Mouse (Mus musculus): ENCODE measurements around the gene Fmnl2.

Gene Fmnl2

DNA sequence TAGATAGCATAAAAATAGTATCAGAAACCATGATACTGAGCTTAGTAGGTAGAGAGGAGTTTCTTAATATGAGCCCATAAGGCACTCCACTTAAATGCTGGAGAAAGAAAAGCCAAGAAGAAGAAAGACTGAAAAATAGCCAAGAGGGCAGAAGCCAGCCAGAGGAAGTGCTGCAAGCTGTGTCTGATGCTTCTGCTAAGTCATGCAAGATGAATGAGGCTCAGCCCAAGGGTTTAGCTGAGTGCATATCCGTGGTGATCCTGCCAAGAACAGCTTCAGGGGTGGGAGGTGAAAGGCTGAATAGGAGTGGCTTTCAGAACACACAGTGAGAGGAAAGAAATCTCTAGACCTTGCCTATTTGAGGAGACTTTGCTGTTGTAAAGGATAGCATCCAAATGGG lies 212.9 kb downstream of the Fmnl2 start:
- ChIA-PET POLR2A (interaction anchor here in 2 of 4 experiments (0.6 to 0.9 kb wide), 4 partner anchors 19 to 1271 kb away, joined by 3 to 6 read pairs (median 4); no protein-coding TSS in a partner anchor), CTCF (interaction anchor here in 1 of 4 experiments (0.5 to 0.6 kb wide), 3 partner anchors 126 to 309 kb away, joined by 3 read pairs; no protein-coding TSS in a partner anchor)

DNA sequence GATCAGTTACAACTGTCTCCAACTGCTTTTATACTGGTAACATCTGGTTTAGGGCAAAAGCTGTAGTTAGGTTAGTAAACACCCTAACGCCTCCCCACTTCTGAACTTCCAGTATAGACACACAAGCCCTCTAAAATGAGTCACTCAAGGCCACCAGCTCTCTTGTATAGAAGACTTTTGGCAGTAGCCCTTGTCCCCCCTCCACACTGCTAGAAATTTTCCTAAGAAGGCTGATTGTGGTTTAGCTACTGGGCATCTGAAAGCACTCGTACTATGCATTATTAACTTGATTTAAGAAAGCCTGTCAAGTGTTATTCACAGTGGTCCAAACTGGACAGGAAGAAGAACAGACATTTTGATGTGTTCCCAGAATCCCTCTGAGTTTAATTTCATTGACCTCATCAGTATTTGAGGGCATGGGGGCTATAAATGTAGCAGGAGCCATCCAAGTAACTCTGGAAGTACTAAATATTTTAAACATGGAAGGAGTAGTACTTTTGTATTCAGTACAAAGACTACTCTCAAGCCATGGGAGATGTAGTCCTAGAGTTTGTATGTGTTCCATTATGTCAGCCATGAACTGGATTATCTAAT lies 222.1 kb downstream of the Fmnl2 start:
- ChIA-PET CTCF (interaction anchor here in 1 of 4 experiments (1.2 kb wide), 2 partner anchors 42 to 323 kb away, joined by 3 to 4 read pairs; no protein-coding TSS in a partner anchor), POLR2A (interaction anchor here in 1 of 4 experiments (1.1 kb wide), 1 partner anchor 89 kb away, joined by 6 read pairs; no protein-coding TSS in a partner anchor)

DNA sequence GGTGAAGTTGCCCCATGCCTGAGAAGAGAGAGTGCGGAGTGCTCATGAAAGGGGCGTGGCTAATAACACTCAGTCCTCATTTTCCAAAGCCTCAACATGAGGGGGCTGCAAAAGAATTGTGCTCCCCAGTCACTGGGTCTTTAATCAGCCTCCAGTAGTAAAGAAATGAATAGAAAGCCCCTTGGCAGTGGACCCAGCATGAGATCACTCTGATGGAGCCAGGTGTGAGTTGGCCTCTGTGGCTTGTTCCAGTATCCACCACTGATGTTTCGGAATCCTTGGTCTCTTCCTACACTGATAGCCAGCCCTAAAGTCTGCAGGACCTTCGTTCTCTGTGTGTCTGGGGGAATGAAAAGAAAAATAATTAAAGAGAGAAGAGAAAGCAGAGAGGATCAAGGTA lies 224.4 kb downstream of the Fmnl2 start:
- CTCF ChIA-PET = no interaction called here
- POLR2A ChIA-PET = interaction anchor here in 1 of 4 experiments (0.7 kb wide), 1 partner anchor 24 kb away, joined by 3 read pairs; no protein-coding TSS in a partner anchor

DNA sequence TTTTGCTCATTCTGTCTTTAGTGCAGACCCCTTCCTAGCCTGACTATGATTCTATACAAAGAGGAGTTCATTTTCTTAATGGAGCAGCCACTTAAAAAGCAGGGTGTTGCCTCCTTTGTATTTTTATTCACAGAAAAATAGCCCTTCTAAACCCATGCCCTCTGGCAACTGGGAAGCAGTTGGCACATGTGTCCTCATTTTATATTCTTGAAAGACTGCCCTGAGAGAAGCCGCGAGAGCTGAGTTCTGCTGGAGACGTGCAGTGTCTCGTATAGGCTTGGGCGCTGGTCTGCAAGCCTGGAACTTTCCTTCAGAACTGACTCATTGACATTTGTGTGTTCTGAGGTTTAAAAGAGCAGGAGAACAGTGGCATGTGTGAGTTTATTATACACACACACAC lies 224.8 kb downstream of the Fmnl2 start:
- CTCF ChIA-PET = interaction anchor here (0.6 to 1.7 kb wide), 17 partner anchors 60 to 326 kb away, joined by 3 to 13 read pairs (median 4); no protein-coding TSS in a partner anchor

DNA sequence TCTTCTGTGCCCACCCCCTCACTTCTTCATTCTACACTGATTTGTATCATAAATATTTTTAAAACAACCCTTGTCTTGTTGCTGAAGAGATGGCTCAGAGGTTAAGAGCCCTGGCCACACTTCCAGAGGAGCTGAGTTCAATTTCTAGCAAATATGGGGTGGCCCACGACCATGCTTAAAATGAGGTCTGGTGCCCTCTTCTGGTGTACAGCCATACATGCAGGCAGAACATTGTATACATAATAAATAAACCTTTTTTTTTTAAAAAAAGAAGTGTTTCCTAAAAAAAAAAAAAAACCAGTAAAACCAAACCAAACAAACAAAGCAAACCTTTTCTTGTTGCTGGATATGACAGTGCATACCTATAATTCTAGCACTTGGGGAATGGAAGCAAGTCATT lies 225.6 kb downstream of the Fmnl2 start:
- ChIA-PET CTCF (interaction anchor here (0.6 to 1.7 kb wide), 31 partner anchors 11 to 1244 kb away, joined by 3 to 13 read pairs (median 4); no protein-coding TSS in a partner anchor), POLR2A (interaction anchor here in 2 of 4 experiments (0.6 to 1.2 kb wide), 3 partner anchors 124 to 327 kb away, joined by 3 read pairs; no protein-coding TSS in a partner anchor)

More for the DNA sequence above, 224.8 kb downstream of the Fmnl2 start:
- POLR2A ChIA-PET = interaction anchor here in 1 of 4 experiments (1.2 kb wide), 1 partner anchor 326 kb away, joined by 3 read pairs; no protein-coding TSS in a partner anchor

DNA sequence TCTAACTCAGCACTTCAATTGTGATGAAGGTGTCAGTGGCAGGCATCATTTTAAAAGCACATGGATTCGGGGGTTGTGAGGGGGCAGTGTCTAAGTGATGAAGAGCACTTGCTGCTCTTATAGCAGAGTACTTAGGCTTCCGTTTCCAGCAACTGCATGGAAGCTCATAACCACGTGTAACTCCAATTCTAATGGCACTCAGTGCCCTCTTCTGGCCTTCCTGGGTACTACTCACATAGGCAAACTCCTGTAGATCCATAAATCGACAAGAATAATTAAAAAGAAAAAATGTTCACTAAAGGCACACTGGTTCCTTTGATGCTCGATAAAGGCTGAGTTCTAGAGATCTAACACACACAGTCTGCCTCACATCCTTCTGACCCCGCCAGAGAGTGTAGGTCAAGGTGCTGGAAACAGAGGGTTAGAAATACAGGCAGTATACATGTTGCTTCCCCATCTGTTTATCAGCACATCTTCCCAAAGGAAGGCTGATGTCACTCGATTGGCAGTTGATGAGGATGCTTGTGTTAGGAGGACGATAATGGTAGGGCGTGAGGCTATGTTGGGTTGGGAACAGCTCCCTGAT lies 228.1 kb downstream of the Fmnl2 start:
- ChIA-PET POLR2A (no interaction called here), CTCF (interaction anchor here (0.6 to 2.6 kb wide), 38 partner anchors 8 to 1000 kb away, joined by 3 to 18 read pairs (median 3); partner anchors contain the start of gene Rprm (in 1 of the 4))

DNA sequence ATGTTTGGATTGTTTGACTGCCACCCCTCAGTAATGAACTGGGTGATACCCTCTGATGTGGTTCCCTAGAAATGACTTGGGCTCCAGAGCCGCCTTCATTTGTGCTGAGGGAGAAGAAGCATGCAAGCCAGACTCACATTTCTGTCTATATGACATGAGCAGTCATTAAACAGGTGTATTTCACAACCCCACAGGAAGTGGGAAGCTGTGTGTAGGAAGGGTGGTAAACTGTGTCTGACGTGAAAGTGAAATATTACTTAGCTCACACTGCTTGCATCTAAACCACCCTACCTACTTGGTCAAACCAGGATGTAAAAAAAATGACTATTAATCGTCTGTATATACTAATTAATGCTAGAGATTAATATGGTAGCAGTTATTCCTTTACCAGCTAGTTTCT lies 231.1 kb downstream of the Fmnl2 start:
- ChIA-PET POLR2A (interaction anchor here in 1 of 4 experiments (1.4 kb wide), 1 partner anchor 150 kb away, joined by 3 read pairs; no protein-coding TSS in a partner anchor), CTCF (interaction anchor here in 3 of 4 experiments (0.6 to 1.9 kb wide), 5 partner anchors 22 to 1152 kb away, joined by 3 to 5 read pairs (median 3); no protein-coding TSS in a partner anchor)

DNA sequence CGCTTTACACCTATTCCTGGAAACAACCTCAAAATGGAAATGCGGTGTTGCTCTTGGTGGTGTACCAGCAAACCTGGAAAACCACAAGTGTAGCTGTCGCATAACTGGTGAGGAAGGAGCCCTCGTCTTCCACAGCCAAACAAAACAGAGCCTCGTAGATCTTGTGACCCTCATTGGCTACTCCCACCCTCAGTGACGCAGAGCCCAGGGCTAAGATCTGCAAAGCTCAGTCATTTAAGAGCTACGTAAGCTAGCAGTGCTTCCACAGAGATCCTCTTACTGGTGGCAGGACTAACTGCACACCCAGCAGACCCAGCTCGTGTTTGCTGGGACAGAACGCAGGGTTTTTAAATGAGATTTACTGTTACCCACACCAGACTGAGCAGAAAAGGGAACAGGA lies 237.4 kb downstream of the Fmnl2 start:
- ChIA-PET CTCF (interaction anchor here in 2 of 4 experiments (0.7 to 1.4 kb wide), 3 partner anchors 9 to 187 kb away, joined by 3 to 6 read pairs (median 3); no protein-coding TSS in a partner anchor), POLR2A (interaction anchor here in 3 of 4 experiments (0.5 to 1.1 kb wide), 5 partner anchors 71 to 209 kb away, joined by 3 to 5 read pairs (median 5); partner anchors contain the start of genes Arl6ip6 (in 1 of the 3) and Prpf40a (in 1 of the 3))

DNA sequence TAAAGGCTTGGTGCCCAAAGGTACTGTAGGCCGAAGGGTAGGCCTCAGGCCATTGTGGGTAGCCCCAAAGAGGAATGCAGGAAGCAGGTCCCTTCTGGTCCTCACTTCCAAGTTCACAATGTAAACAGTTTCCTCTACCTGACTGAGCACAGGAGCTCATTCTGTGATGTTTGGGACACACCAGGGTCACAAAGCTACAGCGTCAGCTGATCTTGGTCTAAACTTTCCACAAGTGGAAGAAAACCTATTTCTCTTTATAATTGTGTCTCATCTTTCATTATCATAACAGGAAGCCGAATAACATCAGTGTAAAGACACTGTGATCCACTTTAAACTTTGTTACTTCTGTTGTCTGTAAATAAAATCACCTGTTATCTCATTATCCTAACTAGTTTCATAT lies 237.8 kb downstream of the Fmnl2 start:
- POLR2A ChIA-PET = interaction anchor here in 1 of 4 experiments (1.1 kb wide), 1 partner anchor 210 kb away, joined by 3 read pairs; no protein-coding TSS in a partner anchor
- CTCF ChIA-PET = interaction anchor here in 1 of 4 experiments (1.0 kb wide), 1 partner anchor 339 kb away, joined by 3 read pairs; no protein-coding TSS in a partner anchor

DNA sequence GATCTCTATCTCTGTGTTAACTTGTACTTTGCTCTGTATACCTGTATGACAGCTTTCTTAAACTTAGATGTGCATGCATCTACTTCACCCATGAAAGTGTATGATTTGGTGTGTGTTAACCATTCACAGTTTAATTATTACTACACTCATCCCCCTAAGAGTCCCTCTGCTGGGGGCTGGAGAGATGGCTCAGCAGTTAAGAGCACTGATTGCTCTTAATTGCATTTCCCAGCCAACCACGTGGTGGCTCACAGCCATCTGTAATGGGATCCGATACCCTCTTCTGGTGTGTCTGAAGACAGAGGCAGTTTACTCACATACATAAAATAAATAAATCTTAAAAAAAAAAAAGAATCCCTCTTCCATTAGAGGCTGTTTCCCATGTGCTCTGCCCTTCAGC lies 242.4 kb downstream of the Fmnl2 start:
- POLR2A ChIA-PET = no interaction called here
- CTCF ChIA-PET = no interaction called here

DNA sequence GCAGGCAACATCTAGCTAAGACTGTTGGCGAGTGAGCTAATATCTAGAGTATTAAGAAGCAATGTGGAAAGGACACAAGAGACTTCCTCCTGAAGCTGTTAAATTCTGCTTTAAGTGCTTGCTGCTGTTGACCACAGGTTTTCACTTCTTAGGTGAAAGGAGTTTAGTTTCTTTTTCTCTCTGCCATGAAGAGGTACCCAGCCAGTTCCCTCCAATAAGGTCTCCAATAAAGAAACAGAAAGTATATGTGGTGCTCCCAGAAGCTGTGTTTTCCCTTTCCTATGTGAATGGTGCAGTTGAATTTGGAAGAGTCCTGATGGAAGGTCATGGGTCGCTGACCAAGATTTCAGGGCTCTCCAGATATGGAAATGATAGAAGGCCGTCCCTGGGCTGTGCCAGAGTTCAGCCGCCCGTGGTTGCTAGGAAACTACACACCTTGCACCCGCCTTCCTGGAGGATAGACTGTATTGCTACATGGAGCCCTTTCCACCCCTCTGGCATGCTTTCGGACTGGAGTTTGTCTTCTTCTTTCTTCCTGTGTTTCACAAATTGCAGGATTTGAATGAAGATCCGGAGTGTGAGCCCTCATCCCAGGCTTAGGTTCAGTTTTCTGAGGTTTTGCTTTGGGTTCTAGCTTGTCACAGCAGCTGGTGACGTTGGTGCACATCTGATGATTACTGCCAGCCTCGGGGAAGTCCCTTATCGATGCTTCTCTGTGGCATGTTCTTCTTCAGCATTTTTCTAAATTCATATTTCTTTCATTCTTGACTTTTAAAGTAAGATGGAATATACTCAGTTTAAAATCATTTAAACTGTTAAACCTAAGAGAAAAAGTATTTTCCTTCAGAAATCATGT lies 244.5 kb downstream of the Fmnl2 start:
- ChIA-PET POLR2A (interaction anchor here in 1 of 4 experiments (0.6 to 1.6 kb wide), 3 partner anchors 11 to 423 kb away, joined by 3 to 4 read pairs (median 3); no protein-coding TSS in a partner anchor), CTCF (interaction anchor here in 1 of 4 experiments (1.1 to 1.4 kb wide), 2 partner anchors 20 to 95 kb away, joined by 3 to 4 read pairs; no protein-coding TSS in a partner anchor)

DNA sequence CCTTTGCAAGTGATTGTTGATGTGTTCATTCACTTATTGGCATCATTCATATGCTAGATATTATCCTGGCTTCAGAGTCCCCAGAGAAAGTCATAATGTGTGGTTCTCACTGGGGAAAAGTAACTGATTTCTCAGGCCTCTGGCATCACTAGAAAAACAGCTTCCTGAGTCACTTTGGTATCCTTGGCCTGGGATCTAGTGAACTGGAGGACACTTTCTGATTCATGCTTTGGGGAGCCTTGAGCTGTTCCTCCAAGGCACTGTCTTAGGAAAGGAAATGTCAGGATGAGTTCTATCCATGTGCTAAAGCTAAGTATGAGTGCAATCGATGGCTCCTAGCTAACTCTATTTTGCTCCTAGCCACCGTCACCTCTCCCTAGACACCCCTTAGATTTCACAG lies 245.2 kb downstream of the Fmnl2 start:
- ChIA-PET POLR2A (interaction anchor here in 1 of 4 experiments (0.6 to 1.3 kb wide), 3 partner anchors 14 to 424 kb away, joined by 3 to 4 read pairs (median 3); partner anchors contain the start of genes Arl6ip6 and Prpf40a), CTCF (interaction anchor here in 1 of 4 experiments (1.1 kb wide), 1 partner anchor 96 kb away, joined by 4 read pairs; no protein-coding TSS in a partner anchor)

DNA sequence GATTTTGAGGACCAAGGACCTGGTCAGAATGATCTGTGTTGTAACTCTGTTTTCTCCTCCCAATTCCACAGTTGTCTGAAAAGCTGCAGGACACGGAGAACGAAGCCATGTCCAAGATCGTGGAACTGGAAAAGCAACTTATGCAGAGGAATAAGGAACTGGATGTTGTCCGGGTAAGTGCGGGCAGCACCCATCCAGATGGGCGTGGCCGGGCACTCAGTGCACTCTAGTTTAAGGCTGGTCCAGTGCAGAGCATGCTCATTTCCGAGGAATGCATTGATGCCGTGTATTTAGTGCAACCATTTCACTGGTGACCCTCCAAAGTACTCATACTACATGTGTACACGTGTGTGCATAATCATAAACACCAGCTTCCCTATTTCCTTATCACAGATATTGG lies 247.7 kb downstream of the Fmnl2 start:
- ChIA-PET CTCF (interaction anchor here in 2 of 4 experiments (0.6 to 1.4 kb wide), 2 partner anchors 17 to 349 kb away, joined by 5 read pairs; no protein-coding TSS in a partner anchor), POLR2A (interaction anchor here in 1 of 4 experiments (0.9 kb wide), 1 partner anchor 24 kb away, joined by 3 read pairs; no protein-coding TSS in a partner anchor)

DNA sequence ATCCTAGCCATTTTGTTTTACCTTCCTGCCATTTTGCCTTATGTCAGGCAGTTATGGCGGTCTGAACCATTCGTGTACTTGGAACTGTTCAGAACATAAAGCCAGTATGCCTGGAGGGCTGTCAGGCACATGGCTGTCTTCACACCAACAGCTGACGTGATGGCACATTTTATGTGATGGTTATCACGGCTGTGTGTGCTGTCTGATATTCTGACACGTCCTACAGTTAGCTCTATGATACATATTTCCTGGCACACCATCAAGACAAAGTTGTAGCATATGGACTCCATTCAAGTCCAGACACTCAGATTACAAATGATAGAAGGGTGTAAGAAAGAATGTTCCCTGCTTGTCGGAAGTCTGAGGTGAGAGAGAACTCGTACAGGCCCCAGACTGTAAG lies 248.4 kb downstream of the Fmnl2 start:
- ChIA-PET POLR2A (interaction anchor here in 2 of 4 experiments (0.8 to 0.9 kb wide), 2 partner anchors 11 to 24 kb away, joined by 3 read pairs; no protein-coding TSS in a partner anchor), CTCF (interaction anchor here in 3 of 4 experiments (0.5 to 1.4 kb wide), 4 partner anchors 16 to 350 kb away, joined by 3 to 6 read pairs (median 5); no protein-coding TSS in a partner anchor)

DNA sequence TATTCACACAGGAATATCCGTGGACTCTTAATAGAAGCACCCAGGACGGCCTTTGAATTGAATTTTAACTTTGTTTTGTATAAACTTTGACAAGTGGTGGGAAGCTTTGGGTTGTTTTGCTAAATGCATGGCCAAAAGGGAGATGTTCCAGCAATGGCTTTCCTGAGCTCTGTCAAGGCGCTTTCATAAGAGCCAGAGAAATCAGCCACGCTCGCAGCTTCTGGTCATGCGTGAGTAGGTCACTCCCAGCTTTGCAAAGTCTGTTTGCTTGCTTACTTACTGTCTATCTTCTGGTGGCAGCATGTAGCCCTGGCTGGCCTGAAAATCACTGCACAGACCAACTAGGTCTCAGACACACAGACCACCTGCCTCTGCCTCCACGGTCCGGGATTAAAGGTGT lies 248.8 kb downstream of the Fmnl2 start:
- POLR2A ChIA-PET = interaction anchor here in 2 of 4 experiments (0.8 to 1.2 kb wide), 2 partner anchors 11 to 85 kb away, joined by 3 read pairs; partner anchors contain the start of genes Arl6ip6 (in 1 of the 2) and Prpf40a (in 1 of the 2)
- CTCF ChIA-PET = interaction anchor here in 3 of 4 experiments (0.5 to 1.4 kb wide), 4 partner anchors 16 to 350 kb away, joined by 3 to 6 read pairs (median 5); no protein-coding TSS in a partner anchor

DNA sequence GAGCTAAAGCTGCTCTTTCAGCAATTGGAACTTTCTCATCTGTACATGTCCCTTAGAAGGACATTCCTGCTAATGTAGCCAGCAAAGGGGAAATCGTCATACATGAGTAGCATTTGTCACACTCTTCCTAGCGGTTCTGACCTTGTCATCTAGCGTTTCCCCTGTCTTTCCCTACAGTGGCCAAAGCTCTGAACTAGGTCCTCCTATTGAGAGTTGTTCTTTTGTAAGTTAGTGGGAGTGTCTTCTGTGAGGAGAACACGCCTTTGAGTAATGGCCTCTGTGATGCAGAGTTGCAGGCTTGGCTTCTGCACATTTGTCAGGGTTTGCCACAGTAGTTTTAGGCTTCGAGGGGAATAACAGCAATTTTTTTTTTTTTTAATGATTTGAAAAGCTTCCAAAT lies 250.9 kb downstream of the Fmnl2 start:
- ChIA-PET CTCF (interaction anchor here (0.6 to 3.7 kb wide), 13 partner anchors 9 to 366 kb away, joined by 3 to 21 read pairs (median 5); partner anchors contain the start of gene Stam2 (in 1 of the 4)), POLR2A (interaction anchor here (0.6 to 2.1 kb wide), 8 partner anchors 15 to 882 kb away, joined by 3 to 7 read pairs (median 4); partner anchors contain the start of gene Stam2 (in 2 of the 4))

DNA sequence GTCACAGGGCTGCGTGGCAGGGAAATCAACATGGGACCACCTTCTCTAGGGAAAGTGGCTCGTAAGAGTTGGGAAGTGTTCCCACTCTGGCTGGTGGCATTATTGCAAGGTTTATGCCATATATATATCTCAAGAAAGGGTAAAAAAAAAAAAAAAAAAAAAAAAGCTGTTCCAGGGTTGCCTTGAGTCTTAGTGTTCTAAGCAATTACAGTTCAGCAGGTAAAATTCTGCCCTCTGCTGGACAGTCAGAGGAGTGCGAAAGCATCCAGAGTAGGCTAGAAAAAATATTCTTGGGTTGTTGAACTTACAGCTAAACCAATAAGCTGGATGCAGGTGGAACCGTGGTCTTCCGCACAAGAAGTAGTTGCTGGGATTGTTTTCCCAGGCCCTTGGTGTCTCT lies 264.1 kb downstream of the Fmnl2 start:
- ChIA-PET POLR2A (interaction anchor here in 3 of 4 experiments (0.6 to 1.4 kb wide), 9 partner anchors 10 to 489 kb away, joined by 3 to 6 read pairs (median 5); partner anchors contain the start of genes Arl6ip6 (in 1 of the 3) and Prpf40a (in 1 of the 3)), CTCF (interaction anchor here (0.5 to 2.9 kb wide), 54 partner anchors 9 to 1925 kb away, joined by 3 to 25 read pairs (median 5); partner anchors contain the start of genes Stam2 (in 2 of the 4), Arl5a (in 1 of the 4), Arl6ip6 (in 1 of the 4) and Prpf40a (in 1 of the 4))
